Mouse (Mus musculus) intestine, embryonic 15.5 days (tissue): ENCODE measurements around the gene Hist1h1d. TPM values are rescaled to one million over a fixed set of nuclear protein-coding genes. Genes with fewer than 3 reads are reported as not detected.
"Not testable (repeated sequence)": the region's sequence is repeated elsewhere in the genome, so short reads cannot be mapped to it uniquely, and the experiment has no call there.

ENCODE experiments used
- ATAC-seq: fragments of 200-750 bp; cut with Nextera tagmentation; 2 replicates; pipeline ENCODE4 v1.8.0; 2017; ENCODE audit warnings: moderate TSS enrichment, moderate library complexity
- H3K27ac ChIP-seq: fragments of 300-500 bp; sonication (generic); 2 replicates; pipeline ENCODE4 v1.5.1; 2015; ENCODE audit warnings: mild to moderate bottlenecking, inconsistent platforms
- H3K27me3 ChIP-seq: fragments of 300-500 bp; sonication (generic); replicated peaks from 2 replicates; pipeline ENCODE4 v1.6.1; 2015; ENCODE audit warnings: inconsistent platforms
- H3K36me3 ChIP-seq: fragments of 300-500 bp; sonication (generic); 2 replicates; pipeline ENCODE4 v1.6.1; 2015; ENCODE audit warnings: inconsistent platforms
- H3K4me1 ChIP-seq: fragments of 300-500 bp; sonication (generic); replicated peaks from 2 replicates; pipeline ENCODE4 v1.6.1; 2015; ENCODE audit warnings: inconsistent platforms
- H3K4me2 ChIP-seq: fragments of 300-500 bp; sonication (generic); replicated peaks from 2 replicates; pipeline ENCODE4 v1.6.1; 2015; ENCODE audit warnings: mild to moderate bottlenecking, inconsistent platforms
- H3K4me3 ChIP-seq: fragments of 300-500 bp; sonication (generic); replicated peaks from 2 replicates; pipeline ENCODE4 v1.5.1; 2015; ENCODE audit warnings: inconsistent platforms
- H3K9ac ChIP-seq: fragments of 300-500 bp; sonication (generic); 2 replicates; pipeline ENCODE4 v1.6.1; 2015; ENCODE audit warnings: inconsistent platforms
- H3K9me3 ChIP-seq: fragments of 300-500 bp; sonication (generic); 2 replicates; pipeline ENCODE4 v1.6.1; 2016; ENCODE audit warnings: inconsistent platforms
- WGBS: fragments of 180-500 bp; shearing (Covaris S2); methylation state at CpG from one replicate; pipeline ENCODE4 v1.1.7; 2015; 5-methylcytosine and 5-hydroxymethylcytosine counted together
- polyA plus RNA-seq: library from polyadenylated mRNA; unstranded; fragments of >200 nt; fragmentation: Nextera tagmentation; extraction: Ambion mirVana; gene quantifications from 2 replicates; pipeline ENCODE4 v1.2.1, GENCODE M21; 2015

Gene Hist1h1d
- polyA plus RNA-seq, 1 experiment from 2014 or later, result 0.46 TPM

DNA sequence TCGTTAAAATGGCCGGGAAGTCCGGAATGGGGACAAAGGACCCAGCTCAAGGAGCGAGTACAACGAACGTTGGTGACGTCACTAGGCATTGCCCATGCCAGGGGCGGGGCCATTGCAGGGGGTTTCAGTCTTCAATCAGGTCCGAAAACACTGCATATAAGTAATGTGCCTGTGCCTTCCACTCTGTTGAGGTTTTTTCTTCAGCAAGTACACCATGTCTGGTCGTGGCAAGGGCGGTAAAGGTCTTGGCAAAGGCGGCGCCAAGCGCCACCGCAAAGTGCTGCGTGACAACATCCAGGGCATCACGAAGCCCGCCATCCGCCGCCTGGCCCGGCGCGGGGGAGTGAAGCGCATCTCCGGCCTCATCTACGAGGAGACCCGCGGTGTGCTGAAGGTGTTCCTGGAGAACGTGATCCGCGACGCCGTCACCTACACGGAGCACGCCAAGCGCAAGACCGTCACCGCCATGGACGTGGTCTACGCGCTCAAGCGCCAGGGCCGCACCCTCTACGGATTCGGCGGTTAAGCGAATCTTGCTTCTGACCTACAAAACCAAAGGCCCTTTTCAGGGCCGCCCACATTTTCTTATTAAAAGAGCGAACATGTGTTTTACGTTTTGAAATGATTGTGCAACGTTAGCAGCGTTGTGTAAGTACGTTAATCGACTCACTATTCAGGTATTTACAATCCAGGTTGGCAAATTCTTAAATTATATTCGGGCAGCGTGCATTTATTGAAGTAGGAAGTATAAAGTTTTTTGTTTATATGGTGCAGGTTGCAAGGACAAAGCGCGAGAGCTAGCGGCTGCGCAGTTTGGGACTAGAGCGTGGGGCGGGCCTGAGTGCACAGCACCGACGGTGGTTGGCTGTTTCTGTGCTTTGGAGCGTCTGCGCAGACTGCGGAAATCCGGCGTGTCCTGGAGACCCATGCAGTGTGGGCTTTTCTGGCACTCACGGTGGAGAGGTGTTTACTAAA lies 21.9 kb upstream of the Hist1h1d start, which contains the start of gene Hist1h4h:
Gene Hist1h4h, plus strand, starts transcription at position 150 of the 975 bp plus-strand sequence.
- H3K27ac ChIP-seq, result peak within 1 kb of the TSS; percentile 93
- peak; percentile 76 for ATAC-seq
- under 1% methylated on average over 61 of the region's 70 CpGs for WGBS
- H3K27me3 ChIP-seq, result no peaks in the 10 kb centered on the region
- H3K9me3 ChIP-seq, result no peaks in the 10 kb centered on the region
- H3K36me3 ChIP-seq, result no peaks in the 10 kb centered on the region
- H3K4me1 ChIP-seq, result peaks cover 11% of the 10 kb centered on the region
- peak within 1 kb of the TSS; percentile 39 for H3K4me3 ChIP-seq
- peak within 1 kb of the TSS; percentile 69 for H3K4me2 ChIP-seq
- peak within 1 kb of the TSS; percentile 46 for H3K9ac ChIP-seq

DNA sequence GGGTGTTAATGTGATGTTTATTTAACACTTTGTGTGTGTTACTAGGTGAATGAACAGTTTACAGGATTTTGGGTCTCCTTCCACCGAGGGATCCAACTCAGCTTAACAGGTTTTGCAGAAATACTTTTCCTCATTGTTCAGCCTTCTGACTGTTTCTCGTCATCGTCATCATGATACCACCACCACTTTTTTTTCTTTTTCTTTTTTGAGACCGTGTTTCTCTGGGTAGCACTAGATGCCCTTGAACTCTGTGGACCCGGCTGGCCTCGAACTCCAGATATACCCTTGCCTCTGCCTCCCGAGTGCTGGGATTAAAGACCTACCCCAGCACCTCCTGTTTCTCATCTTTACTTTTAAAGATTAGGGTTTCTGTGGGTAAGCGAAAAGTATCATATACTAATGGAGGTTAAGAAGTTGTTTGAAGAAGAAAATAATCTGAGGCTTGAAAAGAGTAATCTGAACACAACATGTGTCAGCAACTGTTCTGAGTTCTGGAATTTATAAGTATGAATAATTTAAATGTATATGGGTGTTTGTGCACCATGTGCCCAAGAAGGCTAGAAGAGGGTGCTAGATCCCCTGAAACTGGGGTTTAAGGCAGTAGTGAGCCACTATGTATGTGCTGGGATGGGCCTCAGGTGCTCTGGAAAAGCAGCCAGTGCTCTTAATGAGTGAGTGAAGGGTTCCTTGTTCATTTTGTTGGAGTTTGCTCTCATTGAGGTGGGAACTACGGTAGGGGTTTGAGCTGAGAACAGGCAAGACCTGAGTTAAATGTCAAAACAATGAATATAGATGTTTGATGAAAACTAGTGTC lies 20.6 kb upstream of the Hist1h1d start:
- Histone ChIP-seq H3K9me3 (no peaks in the 10 kb centered on the region), H3K9ac (peak overlapping the region; percentile 45), H3K27ac (peak overlapping the region; percentile 93), H3K36me3 (no peaks in the 10 kb centered on the region), H3K4me1 (peaks cover 15% of the 10 kb centered on the region), H3K4me2 (peak overlapping the region; percentile 69), H3K27me3 (no peaks in the 10 kb centered on the region), H3K4me3 (peak overlapping the region; percentile 39)
- 22% methylated on average over 9 of the region's 9 CpGs for WGBS
- no peak for ATAC-seq

DNA sequence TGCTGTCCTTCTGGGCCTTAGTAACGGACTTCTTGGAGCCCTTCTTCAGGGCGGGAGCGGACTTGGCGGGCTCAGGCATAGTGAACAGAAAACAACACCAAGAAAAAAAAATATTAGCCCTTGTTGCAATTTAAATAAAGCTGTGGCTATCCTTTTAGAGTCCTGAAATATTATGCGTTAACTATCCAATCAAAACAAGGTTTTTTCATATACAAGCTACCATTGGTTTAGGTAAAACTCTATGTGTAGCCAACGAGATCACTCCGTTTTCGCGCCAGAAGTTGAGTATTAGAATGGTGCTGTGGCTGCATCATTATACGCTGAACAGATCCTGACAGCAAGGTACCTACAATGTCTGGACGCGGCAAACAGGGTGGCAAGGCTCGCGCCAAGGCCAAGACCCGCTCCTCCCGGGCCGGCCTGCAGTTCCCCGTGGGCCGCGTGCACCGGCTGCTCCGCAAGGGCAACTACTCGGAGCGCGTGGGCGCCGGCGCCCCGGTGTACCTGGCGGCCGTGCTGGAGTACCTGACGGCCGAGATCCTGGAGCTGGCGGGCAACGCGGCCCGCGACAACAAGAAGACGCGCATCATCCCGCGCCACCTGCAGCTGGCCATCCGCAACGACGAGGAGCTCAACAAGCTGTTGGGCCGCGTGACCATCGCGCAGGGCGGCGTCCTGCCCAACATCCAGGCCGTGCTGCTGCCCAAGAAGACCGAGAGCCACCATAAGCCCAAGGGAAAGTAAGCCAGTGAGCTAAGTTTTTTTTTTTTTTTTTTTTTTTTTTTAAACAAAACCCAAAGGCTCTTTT lies 19.3 kb upstream of the Hist1h1d start, which contains the start of gene Hist1h2af:
Gene Hist1h2af, plus strand, starts transcription at position 347 of the 808 bp plus-strand sequence.
- not testable (repeated sequence) for H3K27me3 ChIP-seq, H3K36me3 ChIP-seq, H3K9me3 ChIP-seq
- peak within 1 kb of the TSS; percentile 93 for H3K27ac ChIP-seq
- H3K4me2 ChIP-seq, result peak within 1 kb of the TSS; percentile 69
- under 1% methylated on average over 27 of the region's 53 CpGs for WGBS
- ATAC-seq, result peak; percentile 57
- H3K4me1 ChIP-seq, result peaks cover 15% of the 10 kb centered on the region
- peak within 1 kb of the TSS; percentile 50 for H3K4me3 ChIP-seq
- peak within 1 kb of the TSS; percentile 41 for H3K9ac ChIP-seq

DNA sequence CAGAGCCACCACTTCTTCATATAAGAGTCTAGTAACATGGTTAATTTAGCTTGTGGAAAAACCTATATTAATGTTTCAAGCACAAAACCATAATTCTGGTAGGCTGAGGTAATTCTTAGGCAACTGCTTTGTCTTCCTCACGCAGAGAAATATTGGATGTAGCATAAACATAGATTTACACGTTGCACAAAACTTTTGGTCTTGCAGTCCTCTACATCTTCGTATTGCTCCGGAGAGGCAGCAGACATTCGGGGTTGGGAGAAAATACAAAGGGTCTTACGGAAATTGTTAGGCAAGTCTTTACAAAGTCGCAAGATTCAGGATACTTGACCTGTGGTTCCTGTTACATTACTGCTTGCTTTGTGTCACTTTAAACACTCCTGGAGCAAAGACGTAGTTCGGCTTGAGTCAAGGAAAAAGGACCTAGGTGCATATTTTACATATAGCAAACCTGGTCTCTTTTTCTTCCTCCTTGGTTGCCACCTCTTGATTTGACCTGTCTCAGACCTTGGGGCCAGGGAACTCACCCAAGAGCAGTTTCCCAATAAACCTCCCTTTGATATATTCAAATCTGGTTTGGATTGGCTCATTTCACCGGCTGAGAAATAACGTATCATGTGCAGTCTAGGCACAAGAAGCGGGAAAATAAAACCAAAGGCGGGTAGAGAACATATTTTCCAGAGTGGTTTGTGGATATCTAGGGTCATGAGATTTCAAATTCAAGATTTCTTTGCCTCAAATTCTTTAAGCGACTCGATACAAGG lies 18.5 kb upstream of the Hist1h1d start:
- WGBS, result under 1% methylated on average over 15 of the region's 15 CpGs
- peak overlapping the region; percentile 50 for H3K4me3 ChIP-seq

DNA sequence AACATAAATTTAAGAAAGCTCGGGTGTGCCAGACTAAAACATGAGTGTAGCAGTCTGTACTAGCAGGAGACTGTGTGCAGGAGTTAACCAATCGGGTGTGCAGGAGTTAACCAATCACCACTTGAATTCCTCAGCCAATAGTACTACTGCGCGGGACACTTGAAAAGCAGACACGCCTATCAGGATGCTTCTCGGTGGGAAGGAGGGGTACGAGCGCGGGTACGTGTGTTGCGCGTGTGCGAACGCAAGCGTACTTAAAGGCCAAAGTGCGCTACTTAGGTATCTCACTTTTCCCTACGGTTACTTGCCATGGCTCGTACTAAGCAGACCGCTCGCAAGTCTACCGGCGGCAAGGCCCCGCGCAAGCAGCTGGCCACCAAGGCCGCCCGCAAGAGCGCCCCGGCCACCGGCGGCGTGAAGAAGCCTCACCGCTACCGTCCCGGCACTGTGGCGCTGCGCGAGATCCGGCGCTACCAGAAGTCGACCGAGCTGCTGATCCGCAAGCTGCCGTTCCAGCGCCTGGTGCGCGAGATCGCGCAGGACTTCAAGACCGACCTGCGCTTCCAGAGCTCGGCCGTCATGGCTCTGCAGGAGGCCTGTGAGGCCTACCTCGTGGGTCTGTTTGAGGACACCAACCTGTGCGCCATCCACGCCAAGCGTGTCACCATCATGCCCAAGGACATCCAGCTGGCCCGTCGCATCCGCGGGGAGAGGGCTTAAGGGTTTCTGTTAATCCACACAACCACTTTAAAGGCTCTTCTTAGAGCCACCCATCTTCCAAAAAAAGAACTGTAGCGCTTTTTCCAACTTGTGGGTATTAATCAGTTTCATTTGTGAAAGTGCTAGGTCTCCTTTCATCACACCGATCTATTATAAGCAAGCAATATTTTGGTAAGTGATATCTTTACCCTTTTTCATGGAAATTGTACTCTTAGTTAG lies 17.7 kb upstream of the Hist1h1d start, which contains the start of gene Hist1h3g:
Gene Hist1h3g, plus strand, starts transcription at position 286 of the 939 bp plus-strand sequence.
- not testable (repeated sequence) for H3K27me3 ChIP-seq, H3K36me3 ChIP-seq, H3K9me3 ChIP-seq
- peak within 1 kb of the TSS; percentile 93 for H3K27ac ChIP-seq
- H3K4me2 ChIP-seq, result peak within 1 kb of the TSS; percentile 69
- peak within 1 kb of the TSS; percentile 53 for H3K9ac ChIP-seq
- peak; percentile 90 for ATAC-seq
- H3K4me1 ChIP-seq, result peaks cover 15% of the 10 kb centered on the region
- under 1% methylated on average over 49 of the region's 62 CpGs for WGBS
- peak within 1 kb of the TSS; percentile 50 for H3K4me3 ChIP-seq

More for the DNA sequence above, 18.5 kb upstream of the Hist1h1d start:
- Histone ChIP-seq H3K36me3 (no peaks in the 10 kb centered on the region), H3K4me2 (peak overlapping the region; percentile 69), H3K9ac (peak overlapping the region; percentile 31), H3K4me1 (peaks cover 15% of the 10 kb centered on the region), H3K27ac (peak overlapping the region; percentile 93), H3K27me3 (no peaks in the 10 kb centered on the region), H3K9me3 (no peaks in the 10 kb centered on the region)
- ATAC-seq, result peak; percentile 32

DNA sequence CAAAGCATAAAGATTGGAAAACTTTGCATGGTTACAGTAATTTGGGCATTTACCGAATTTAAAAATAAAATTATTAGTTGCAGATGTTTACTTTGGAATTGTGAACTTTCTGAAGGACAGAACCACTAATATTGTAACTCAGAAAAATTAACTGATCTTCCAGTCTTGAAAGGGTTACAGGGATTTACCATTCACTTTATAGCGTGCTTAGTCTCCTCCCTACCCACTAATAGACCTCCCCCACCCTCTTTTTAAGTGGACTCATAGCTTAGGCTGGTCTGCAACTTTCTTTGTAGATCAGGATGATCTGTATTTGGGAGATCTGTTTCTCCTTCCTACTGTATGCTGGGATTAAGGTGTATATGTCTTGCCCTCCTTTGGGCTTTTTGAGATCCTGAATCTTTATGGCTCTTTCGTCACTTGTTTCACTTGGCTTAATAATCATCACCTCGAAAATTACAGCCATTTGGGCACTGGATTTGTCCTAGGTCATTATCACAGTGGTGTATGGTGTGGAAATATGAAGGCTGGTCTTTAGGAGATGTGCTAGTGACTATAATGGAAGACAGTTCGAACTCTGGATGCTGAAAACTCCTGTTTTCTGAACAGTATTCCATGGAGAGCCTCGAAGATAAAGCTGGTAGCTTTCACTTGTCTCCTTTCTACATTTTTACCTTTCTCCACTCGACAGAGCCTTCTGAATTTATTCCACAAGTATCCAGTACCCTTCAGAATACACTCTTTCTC lies 16.8 kb upstream of the Hist1h1d start:
- Histone ChIP-seq H3K4me3 (peak overlapping the region; percentile 50), H3K9me3 (no peaks in the 10 kb centered on the region), H3K27me3 (no peaks in the 10 kb centered on the region), H3K27ac (peak overlapping the region; percentile 27), H3K4me1 (peaks cover 17% of the 10 kb centered on the region), H3K36me3 (no peaks in the 10 kb centered on the region), H3K9ac (peak overlapping the region; percentile 42), H3K4me2 (peak overlapping the region; percentile 69)
- 14% methylated on average over 7 of the region's 7 CpGs for WGBS
- no peak for ATAC-seq

DNA sequence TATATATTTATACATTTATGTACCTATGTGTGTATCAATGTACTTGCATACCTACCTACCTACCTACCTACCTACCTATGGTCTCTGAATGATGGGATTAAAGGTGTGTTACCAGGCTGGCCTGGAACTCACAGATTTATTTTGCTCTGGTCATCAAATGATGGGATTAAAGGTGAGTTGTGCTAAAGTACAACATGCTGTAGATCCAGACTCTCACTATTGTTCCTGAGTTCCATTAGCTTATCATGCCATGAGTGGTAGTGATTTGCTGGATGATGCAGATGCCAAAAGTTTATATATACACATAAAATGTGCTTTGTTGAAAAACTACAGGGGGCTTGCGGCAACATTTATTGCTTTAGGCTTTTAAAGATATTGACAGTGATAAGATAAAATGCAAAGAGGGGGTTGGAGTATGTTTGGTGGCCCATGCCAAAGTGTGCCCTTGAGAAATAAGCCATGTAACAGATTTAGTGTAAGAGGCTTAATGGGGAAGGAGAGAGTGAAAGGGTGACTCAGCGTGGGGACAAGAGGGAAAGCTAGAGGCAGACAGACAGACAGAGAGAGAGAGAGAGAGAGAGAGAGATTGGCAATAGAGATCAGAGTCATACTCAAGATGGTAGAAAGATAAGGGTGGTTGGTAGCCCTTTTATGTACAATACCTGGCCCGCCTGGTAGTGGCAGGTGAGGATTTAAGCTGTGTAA lies 15.9 kb upstream of the Hist1h1d start:
- no peak overlapping the region for H3K9ac ChIP-seq
- ATAC-seq, result no peak
- no peaks in the 10 kb centered on the region for H3K27me3 ChIP-seq
- no peak overlapping the region for H3K27ac ChIP-seq
- no peaks in the 10 kb centered on the region for H3K9me3 ChIP-seq
- 69% methylated on average over 3 of the region's 3 CpGs for WGBS
- H3K4me1 ChIP-seq, result peaks cover 16% of the 10 kb centered on the region
- no peak overlapping the region for H3K4me3 ChIP-seq
- no peaks in the 10 kb centered on the region for H3K36me3 ChIP-seq
- peak overlapping the region; percentile 69; the same call in 1 of the 2 replicates for H3K4me2 ChIP-seq

DNA sequence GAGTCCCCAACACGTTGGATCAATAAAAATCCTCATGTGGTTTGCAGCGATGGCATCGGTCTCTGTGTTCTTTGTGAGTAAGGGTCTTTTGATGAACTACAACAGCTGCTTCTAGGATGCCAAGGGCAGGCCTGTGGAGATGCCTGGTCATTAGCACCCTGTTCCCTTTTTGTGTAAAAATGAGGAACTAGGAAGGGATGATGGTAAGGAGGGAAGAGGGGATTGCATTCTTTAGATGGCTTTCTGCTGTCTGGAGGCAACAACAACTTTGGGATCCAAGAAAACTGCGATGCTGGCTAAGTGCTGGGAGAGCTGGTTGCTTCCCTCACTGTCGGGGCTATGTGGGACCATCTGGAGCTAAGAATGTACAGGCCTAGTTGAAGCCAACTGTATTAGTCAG lies 14.8 kb upstream of the Hist1h1d start:
- Histone ChIP-seq H3K9me3 (no peaks in the 10 kb centered on the region), H3K4me3 (no peak overlapping the region), H3K27me3 (no peaks in the 10 kb centered on the region), H3K4me1 (0 out of 2 replicates have a peak, but pooled peaks cover 7% of the 10 kb centered on the region), H3K9ac (no peak overlapping the region), H3K4me2 (no peak overlapping the region), H3K36me3 (no peaks in the 10 kb centered on the region), H3K27ac (no peak overlapping the region)
- no peak for ATAC-seq
- 73% methylated on average over 5 of the region's 5 CpGs for WGBS

DNA sequence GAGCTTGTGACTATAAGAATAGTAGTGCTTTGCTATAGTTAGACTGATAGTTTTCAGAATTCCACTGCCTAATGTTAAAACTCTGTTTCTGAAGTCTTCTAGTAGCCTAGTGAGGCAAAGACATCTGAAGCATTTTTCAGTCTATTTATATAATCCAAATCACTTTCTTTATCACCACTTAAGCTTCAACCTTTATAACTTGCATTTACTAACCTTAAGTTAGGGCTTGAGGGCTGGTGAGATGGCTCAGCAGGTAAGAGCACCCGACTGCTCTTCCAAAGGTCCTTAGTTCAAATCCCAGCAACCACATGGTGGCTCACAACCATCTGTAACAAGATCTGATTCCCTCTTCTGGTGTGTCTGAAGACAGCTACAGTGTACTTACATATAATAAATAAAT lies 13.2 kb upstream of the Hist1h1d start:
- H3K36me3 ChIP-seq, H3K4me3 ChIP-seq, ATAC-seq, H3K9me3 ChIP-seq, H3K27me3 ChIP-seq, H3K4me2 ChIP-seq, H3K4me1 ChIP-seq, H3K9ac ChIP-seq, H3K27ac ChIP-seq: not testable (repeated sequence)
- 59% methylated on average over 1 of the region's 1 CpGs for WGBS
